11 mouse cellular contexts compared by ENCODE assay signal in the genomic region with DNA sequence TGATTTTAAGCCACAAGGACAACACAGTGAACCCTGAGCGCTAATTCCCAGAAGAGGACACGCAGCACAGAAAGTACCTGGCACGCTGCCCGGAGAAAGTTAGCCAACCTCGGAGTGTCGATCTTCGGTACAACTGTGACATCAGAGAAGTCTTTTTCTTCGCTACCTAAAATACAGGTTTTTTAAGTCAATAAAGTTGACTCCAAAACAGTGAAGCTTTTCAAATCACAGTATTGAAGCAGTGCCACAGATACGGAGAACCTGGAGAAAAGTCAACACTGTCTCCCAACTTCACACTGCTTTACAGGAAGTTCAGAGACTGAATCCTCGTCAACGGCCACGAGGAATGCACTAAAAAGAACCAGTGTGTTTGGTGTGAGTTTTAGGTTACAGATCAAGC. TPM values are rescaled to one million over a fixed set of nuclear protein-coding genes. Genes with fewer than 3 reads are reported as not detected.
A peak's percentile ranks its signal among the peaks of the same experiment; 100 is the strongest.
DNase-seq lines count a peak whose midpoint lies in the region; ATAC-seq and TF ChIP-seq lines count a peak whose summit lies in the region.
"Had no signal": no experiment of that assay in that cellular context is flagged by ENCODE, and none has a peak within 500 bp of the region (broad histone marks: within the 10 kb centered on the region; RNA-seq: fewer than 3 reads in every experiment).

No protein-coding gene starts in this region.

- no peak overlapping the region for H3K4me3 ChIP-seq in heart, embryonic 11.5 days (ENCODE audit: low read depth, low read length)
- no peak overlapping the region for H3K4me3 ChIP-seq in small intestine, adult 2 months (ENCODE audit: low read depth, low read length)
- H3K4me3 ChIP-seq: midbrain, embryonic 12.5 days had no signal

- no peaks in the 10 kb centered on the region for H3K27me3 ChIP-seq in heart, embryonic 11.5 days (ENCODE audit: control insufficient read depth, insufficient read depth, low read length)
- H3K27me3 ChIP-seq in small intestine, adult 2 months (ENCODE audit: control insufficient read depth, insufficient read depth, low read length), result no peaks in the 10 kb centered on the region
- H3K27me3 ChIP-seq: CH12.LX; midbrain, embryonic 12.5 days had no signal

- no peak for TF ChIP-seq CTCF in small intestine, adult 2 months (IDR thresholded peaks at IDR 0.05; ENCODE audit: extremely low read depth, insufficient read length, insufficient replicate concordance, low read depth, low read length)

- 68% methylated on average over 12 of the region's 12 CpGs for WGBS in heart, embryonic 11.5 days (ENCODE audit: insufficient replicate concordance)
- 17% methylated on average over 12 of the region's 12 CpGs for WGBS in small intestine, adult 2 months

- TF ChIP-seq POLR2A in small intestine, adult 2 months (IDR thresholded peaks at IDR 0.05; ENCODE audit: low read depth, low read length), result no peak

- H3K4me1 ChIP-seq in heart, embryonic 11.5 days (ENCODE audit: control insufficient read depth, insufficient read depth, low read length), result no peaks in the 10 kb centered on the region
- no peaks in the 10 kb centered on the region for H3K4me1 ChIP-seq in small intestine, adult 2 months (ENCODE audit: control insufficient read depth, insufficient read depth, insufficient read length, low read length)
- H3K4me1 ChIP-seq: midbrain, embryonic 12.5 days had no signal

- DNase-seq in heart, adult 11 months, result peak; percentile 97
- peak; percentile 21 for DNase-seq in MN1 (ENCODE audit: low spot score)
- peak; percentile 62 for DNase-seq in fibroblast of lung, adult 2 months (ENCODE audit: low read depth)
- DNase-seq in kidney, postnatal 10 days, result peak; percentile 88
- no peak for DNase-seq in embryo, embryonic 11 days

- H3K4me2 ChIP-seq in heart, embryonic 11.5 days, result no peak overlapping the region
- H3K4me2 ChIP-seq: midbrain, embryonic 12.5 days had no signal

- H3K9ac ChIP-seq in heart, embryonic 11.5 days (ENCODE audit: low read depth, low read length), result no peak overlapping the region
- H3K9ac ChIP-seq: midbrain, embryonic 12.5 days had no signal

- no peaks in the 10 kb centered on the region for H3K36me3 ChIP-seq in heart, embryonic 11.5 days (ENCODE audit: control insufficient read depth, insufficient read depth, low read length)
- no peaks in the 10 kb centered on the region for H3K36me3 ChIP-seq in small intestine, adult 2 months (ENCODE audit: control insufficient read depth, insufficient read depth, low read length)

- no peak for ATAC-seq in heart, embryonic 11.5 days (replicated peaks; ENCODE audit: insufficient number of reproducible peaks, low FRiP score, low TSS enrichment)
- ATAC-seq in granulocyte monocyte progenitor cell, adult 5-6 weeks (replicated peaks; ENCODE audit: poor library complexity, severe bottlenecking), result no peak

- H3K27ac ChIP-seq in heart, embryonic 11.5 days (ENCODE audit: low read depth, low read length), result no peak overlapping the region
- peak overlapping the region; percentile 33; the same call in 1 of the 2 replicates for H3K27ac ChIP-seq in small intestine, adult 2 months (ENCODE audit: insufficient read depth, low read depth, low read length)
- H3K27ac ChIP-seq: midbrain, embryonic 12.5 days had no signal

- no peaks in the 10 kb centered on the region for H3K9me3 ChIP-seq in heart, embryonic 11.5 days (replicated peaks; ENCODE audit: control insufficient read depth, low read length)
- H3K9me3 ChIP-seq: midbrain, embryonic 12.5 days had no signal

RNA-seq across cellular contexts. Expression of a gene that starts 31.2 kb away (rescaled TPM):
- polyA plus RNA-seq in heart, embryonic 11.5 days (2014; fragmentation: Nextera tagmentation; extraction: Ambion mirVana), result 7.3 and 9.3 TPM in 2 replicates
- 0.51 and 0.95 TPM in 2 replicates for polyA plus RNA-seq in small intestine, adult 2 months (2012; rRNA removed)
- total RNA-seq in granulocyte monocyte progenitor cell, adult 5-6 weeks (2014; fragmentation: Nextera tagmentation), result 5.0 and 6.9 TPM in 2 replicates
- 5.8 and 7.0 TPM in 2 replicates for total RNA-seq in granulocyte monocyte progenitor cell, adult 5-6 weeks (2017)

RNA-seq across cellular contexts. Expression of a gene that starts 43.6 kb away (rescaled TPM):
- not detected in 2 replicates for polyA plus RNA-seq in heart, embryonic 11.5 days (2014; fragmentation: Nextera tagmentation; extraction: Ambion mirVana)
- polyA plus RNA-seq in small intestine, adult 2 months (2012; rRNA removed), result not detected in 2 replicates
- not detected in 2 replicates for total RNA-seq in granulocyte monocyte progenitor cell, adult 5-6 weeks (2014; fragmentation: Nextera tagmentation)
- not detected in 2 replicates for total RNA-seq in granulocyte monocyte progenitor cell, adult 5-6 weeks (2017)
- total RNA-seq: CH12.LX had no signal
- polyA plus RNA-seq: embryonic facial prominence, embryonic 11.5 days; midbrain, embryonic 12.5 days had no signal

RNA-seq across cellular contexts. Expression of a gene that starts 49.4 kb away (rescaled TPM):
- polyA plus RNA-seq in heart, embryonic 11.5 days (2014; fragmentation: Nextera tagmentation; extraction: Ambion mirVana), result 15.7 and 16.6 TPM in 2 replicates
- 5.6 and 14.3 TPM in 2 replicates for polyA plus RNA-seq in small intestine, adult 2 months (2012; rRNA removed)
- total RNA-seq in granulocyte monocyte progenitor cell, adult 5-6 weeks (2014; fragmentation: Nextera tagmentation), result 29.1 and 32.8 TPM in 2 replicates
- 32.0 and 41.6 TPM in 2 replicates for total RNA-seq in granulocyte monocyte progenitor cell, adult 5-6 weeks (2017)
